ENCODE assay signal across 33 mouse cellular contexts in genomic region chr19:56852590-56852989, GRCm38 (mm10). TPM values are rescaled to one million over a fixed set of nuclear protein-coding genes. Genes with fewer than 3 reads are reported as not detected.
"Had no signal": no experiment of that assay in that cellular context is flagged by ENCODE, and none has a peak within 500 bp of the region (broad histone marks: within the 10 kb centered on the region; RNA-seq: fewer than 3 reads in every experiment).

No protein-coding gene starts in this region.

- H3K4me3 ChIP-seq: gastrocnemius, adult 2 months; heart, adult 2 months; heart, embryonic 13.5 days; heart, embryonic 15.5 days; hindbrain, embryonic 10.5 days; hindbrain, embryonic 13.5 days; hindbrain, embryonic 15.5 days; kidney, embryonic 15.5 days; limb, embryonic 13.5 days; limb, embryonic 15.5 days; liver, embryonic 15.5 days had no signal

- H3K9ac ChIP-seq: heart, embryonic 13.5 days; heart, embryonic 15.5 days; hindbrain, embryonic 13.5 days; hindbrain, embryonic 15.5 days; kidney, embryonic 15.5 days; limb, embryonic 13.5 days; limb, embryonic 15.5 days; liver, embryonic 15.5 days had no signal

- DNase-seq: gastrocnemius, adult 2 months; gastrocnemius, postnatal 14 days; gastrocnemius, postnatal 36 days; heart, adult 11 months; heart, adult 2 months; heart, postnatal 4 days; kidney, adult 11 months; kidney, adult 2 months; kidney, adult 9 months; kidney, postnatal 14 days; kidney, postnatal 36 days; layer of hippocampus, adult 9-11 months; layer of hippocampus, postnatal 36 days; left cerebral cortex, postnatal 4 days had no signal

- H3K36me3 ChIP-seq: heart, embryonic 13.5 days; heart, embryonic 15.5 days; hindbrain, embryonic 10.5 days; hindbrain, embryonic 13.5 days; hindbrain, embryonic 15.5 days; kidney, embryonic 15.5 days; limb, embryonic 13.5 days; limb, embryonic 15.5 days; liver, embryonic 15.5 days had no signal

- H3K27me3 ChIP-seq: heart, embryonic 13.5 days; heart, embryonic 15.5 days; hindbrain, embryonic 13.5 days; hindbrain, embryonic 15.5 days; kidney, embryonic 15.5 days; limb, embryonic 13.5 days; limb, embryonic 15.5 days; liver, embryonic 15.5 days had no signal

- H3K27ac ChIP-seq: gastrocnemius, adult 2 months; heart, adult 2 months; heart, embryonic 13.5 days; heart, embryonic 15.5 days; hindbrain, embryonic 10.5 days; hindbrain, embryonic 13.5 days; hindbrain, embryonic 15.5 days; hindbrain, postnatal 0 days; kidney, embryonic 15.5 days; kidney, postnatal 0 days; limb, embryonic 13.5 days; limb, embryonic 15.5 days; liver, embryonic 15.5 days had no signal

- H3K9me3 ChIP-seq: heart, embryonic 15.5 days; hindbrain, embryonic 15.5 days; kidney, embryonic 15.5 days; limb, embryonic 15.5 days; liver, embryonic 15.5 days had no signal

- H3K4me1 ChIP-seq: hindbrain, embryonic 13.5 days; hindbrain, embryonic 15.5 days; kidney, embryonic 15.5 days; limb, embryonic 15.5 days; liver, embryonic 15.5 days had no signal

- H3K4me2 ChIP-seq: heart, embryonic 11.5 days; heart, embryonic 13.5 days; heart, embryonic 15.5 days; hindbrain, embryonic 13.5 days; hindbrain, embryonic 15.5 days; kidney, embryonic 15.5 days; limb, embryonic 13.5 days; limb, embryonic 15.5 days; liver, embryonic 15.5 days had no signal

- ATAC-seq: hindbrain, postnatal 0 days; intestine, embryonic 16.5 days had no signal

RNA-seq across cellular contexts. Expression of gene Vwa2, which starts 21.5 kb away (rescaled TPM):
- total RNA-seq: gastrocnemius, adult 2 months; gastrocnemius, postnatal 14 days; gastrocnemius, postnatal 36 days; heart, adult 2 months; heart, postnatal 25 days; heart, postnatal 4 days; layer of hippocampus, adult 8-10 months; layer of hippocampus, postnatal 36 days; left cerebral cortex, adult 18-20 months; left cerebral cortex, postnatal 25 days; liver, adult 2 months had no signal
- polyA plus RNA-seq: heart, adult 2 months; heart, postnatal 0 days; liver, adult 2 months; liver, embryonic 15.5 days had no signal

RNA-seq across cellular contexts. Expression of gene Tdrd1, which starts 26.6 kb away (rescaled TPM):
- total RNA-seq: gastrocnemius, adult 2 months; gastrocnemius, postnatal 14 days; gastrocnemius, postnatal 36 days; heart, adult 2 months; liver, adult 2 months had no signal
- polyA plus RNA-seq: liver, adult 2 months had no signal
